Mouse (Mus musculus): ENCODE data around the gene Rnf146. TPM values are rescaled to one million over a fixed set of nuclear protein-coding genes. Genes with fewer than 3 reads are reported as not detected.
A peak's percentile ranks its signal among the peaks of the same experiment; 100 is the strongest.
"Not testable (repeated sequence)": the region's sequence is repeated elsewhere in the genome, so short reads cannot be mapped to it uniquely, and the experiment has no call there.

The Rnf146 gene
- polyA plus RNA-seq (2015; fragmentation: Nextera tagmentation; extraction: Ambion mirVana), result 52.5 and 53.3 TPM in 2 replicates

DNA sequence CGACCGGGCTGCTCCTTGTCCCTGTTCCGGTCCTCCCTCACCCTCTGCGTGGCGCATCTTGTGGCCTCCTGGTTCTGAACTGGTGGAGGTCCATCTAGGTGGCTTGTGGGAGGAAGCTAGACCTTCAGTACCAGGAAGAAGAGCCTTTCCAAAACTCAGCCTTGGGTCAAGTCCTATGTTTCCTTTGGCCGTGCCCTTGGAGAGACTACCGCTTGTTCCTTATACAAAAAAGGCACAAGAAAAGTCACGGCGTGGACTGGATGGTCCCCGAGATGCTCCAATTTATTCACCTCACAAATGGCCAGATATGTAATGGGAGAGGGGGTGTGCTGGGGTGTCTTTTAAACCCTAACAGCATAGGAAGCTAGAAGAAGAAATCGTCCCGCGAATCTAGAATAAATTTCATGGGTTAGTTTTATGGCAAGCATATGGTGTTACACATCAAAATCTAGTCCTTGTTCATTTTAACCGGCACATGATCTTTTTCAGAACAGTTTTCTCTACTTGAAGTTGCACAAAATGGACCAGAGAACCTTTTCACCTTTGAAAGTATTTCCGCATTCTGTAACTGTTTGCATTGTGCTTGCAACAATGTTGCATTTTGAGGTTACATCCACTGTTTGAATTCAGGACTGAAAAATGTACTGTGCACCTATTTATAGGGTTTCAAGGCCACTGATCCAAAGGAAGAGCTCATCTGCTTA lies at the start of gene Rnf146:
TSS of gene Rnf146 (minus strand) at position 246 of the 704 bp plus-strand sequence.
- H3K9me3 ChIP-seq (ENCODE audit: control insufficient read depth, low read length), result no peaks in the 10 kb centered on the region
- H3K4me3 ChIP-seq (ENCODE audit: low read length), result peak within 1 kb of the TSS; percentile 91
- peak within 1 kb of the TSS; percentile 76 for H3K4me2 ChIP-seq (ENCODE audit: low read depth, low read length)
- 4% methylated on average over 15 of the region's 15 CpGs for WGBS
- peak within 1 kb of the TSS; percentile 98 for H3K9ac ChIP-seq (ENCODE audit: low read length)
- no peaks in the 10 kb centered on the region for H3K36me3 ChIP-seq (ENCODE audit: control insufficient read depth, insufficient read depth, low read length)
- peak within 1 kb of the TSS; percentile 98 for H3K27ac ChIP-seq (ENCODE audit: low read length)
- no peak; the same call in 1 of the 2 replicates for ATAC-seq (ENCODE audit: low read depth)
- no peaks in the 10 kb centered on the region for H3K27me3 ChIP-seq (ENCODE audit: control insufficient read depth, insufficient read depth, low read depth, low read length)
- H3K4me1 ChIP-seq (replicated peaks; ENCODE audit: control insufficient read depth, insufficient read depth, low read length), result peaks cover 10% of the 10 kb centered on the region

DNA sequence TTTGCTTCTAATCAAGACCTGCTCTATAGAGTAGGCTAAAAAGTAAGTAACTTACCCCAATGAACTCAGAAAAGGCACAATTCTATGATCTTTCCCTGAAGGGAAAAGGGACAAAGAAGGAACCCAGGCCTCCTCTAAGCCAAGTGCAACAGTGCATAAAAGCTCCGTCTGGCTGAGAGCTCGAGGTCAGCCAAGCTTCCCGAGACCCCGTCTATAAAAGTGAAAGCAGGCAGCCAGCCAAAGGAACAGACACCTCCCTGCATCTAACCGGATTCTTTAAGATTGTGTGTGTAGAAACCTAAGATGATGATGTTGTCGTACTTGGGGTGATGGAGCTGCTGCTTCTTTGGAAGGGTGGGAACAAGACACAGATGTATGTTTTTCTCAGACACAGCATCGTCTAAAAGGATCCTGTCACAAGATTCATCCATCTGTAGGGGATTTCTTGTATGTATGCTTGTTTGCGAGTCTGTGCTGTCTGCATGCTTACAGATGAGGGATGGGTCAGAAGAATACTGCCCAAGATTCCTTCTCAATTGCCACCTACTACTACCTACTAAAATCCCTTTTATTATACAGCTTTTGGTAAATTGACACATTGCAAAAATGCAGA lies 40.5 kb upstream of the Rnf146 start:
- Histone ChIP-seq H3K4me3 (ENCODE audit: low read length) (no peak overlapping the region), H3K4me2 (ENCODE audit: low read depth, low read length) (peak overlapping the region; percentile 25; the same call in 1 of the 2 replicates), H3K9ac (ENCODE audit: low read length) (no peak overlapping the region), H3K4me1 (replicated peaks; ENCODE audit: control insufficient read depth, insufficient read depth, low read length) (no peaks in the 10 kb centered on the region), H3K27me3 (ENCODE audit: control insufficient read depth, insufficient read depth, low read depth, low read length) (no peaks in the 10 kb centered on the region), H3K27ac (ENCODE audit: low read length) (no peak overlapping the region), H3K9me3 (ENCODE audit: control insufficient read depth, low read length) (no peaks in the 10 kb centered on the region), H3K36me3 (ENCODE audit: control insufficient read depth, insufficient read depth, low read length) (no peaks in the 10 kb centered on the region)
- no peak for ATAC-seq (ENCODE audit: low read depth)
- WGBS, result 43% methylated on average over 8 of the region's 8 CpGs

DNA sequence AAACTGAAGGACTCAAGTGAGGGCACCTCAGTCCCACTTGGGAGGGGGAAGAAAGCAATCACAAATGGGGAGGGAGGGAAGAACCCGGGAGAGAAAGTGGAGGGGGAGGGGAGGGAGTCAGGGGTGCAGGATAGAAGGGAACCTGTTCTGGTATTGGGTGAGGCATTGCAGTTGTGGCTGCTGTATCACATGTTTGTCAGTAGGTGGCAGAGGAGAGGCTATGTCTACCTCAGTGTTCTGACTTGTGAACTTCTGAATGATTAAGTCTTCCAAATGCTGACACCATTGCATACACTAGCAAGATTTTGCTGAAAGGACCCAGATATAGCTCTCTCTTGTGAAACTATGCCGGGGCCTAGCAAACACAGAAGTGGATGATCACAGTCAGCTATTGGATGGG lies 32.6 kb upstream of the Rnf146 start:
- not testable (repeated sequence) for H3K27me3 ChIP-seq (ENCODE audit: control insufficient read depth, insufficient read depth, low read depth, low read length); H3K9ac ChIP-seq (ENCODE audit: low read length); H3K9me3 ChIP-seq (ENCODE audit: control insufficient read depth, low read length); ATAC-seq (ENCODE audit: low read depth); H3K4me1 ChIP-seq (replicated peaks; ENCODE audit: control insufficient read depth, insufficient read depth, low read length); H3K4me2 ChIP-seq (ENCODE audit: low read depth, low read length); H3K4me3 ChIP-seq (ENCODE audit: low read length); H3K27ac ChIP-seq (ENCODE audit: low read length); H3K36me3 ChIP-seq (ENCODE audit: control insufficient read depth, insufficient read depth, low read length)
- 63% methylated on average over 2 of the region's 2 CpGs for WGBS

DNA sequence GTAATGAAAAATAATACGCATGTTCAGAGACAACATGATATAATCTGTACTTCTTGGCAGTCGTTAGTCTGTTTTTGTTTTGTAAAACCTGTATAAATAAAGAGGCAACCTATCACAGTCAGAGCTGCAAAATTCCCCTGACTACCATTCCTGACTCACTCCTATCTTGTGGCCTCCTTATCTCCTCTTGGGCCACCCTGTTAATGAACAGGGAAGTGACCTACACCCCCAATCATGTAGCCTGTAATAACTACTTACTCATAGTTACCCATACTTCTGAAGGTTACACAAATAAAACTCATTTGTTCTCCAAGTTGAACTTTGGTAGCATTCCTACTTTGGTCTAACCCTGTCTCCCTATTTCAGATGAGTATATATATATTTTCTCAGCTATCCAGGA lies 19.3 kb upstream of the Rnf146 start:
- no peak overlapping the region for H3K4me2 ChIP-seq (ENCODE audit: low read depth, low read length)
- ATAC-seq (ENCODE audit: low read depth), result no peak
- no peaks in the 10 kb centered on the region for H3K4me1 ChIP-seq (replicated peaks; ENCODE audit: control insufficient read depth, insufficient read depth, low read length)
- no peak overlapping the region for H3K27ac ChIP-seq (ENCODE audit: low read length)
- H3K27me3 ChIP-seq (ENCODE audit: control insufficient read depth, insufficient read depth, low read depth, low read length), result no peaks in the 10 kb centered on the region
- H3K4me3 ChIP-seq (ENCODE audit: low read length), result no peak overlapping the region
- no peaks in the 10 kb centered on the region for H3K36me3 ChIP-seq (ENCODE audit: control insufficient read depth, insufficient read depth, low read length)
- no peaks in the 10 kb centered on the region for H3K9me3 ChIP-seq (ENCODE audit: control insufficient read depth, low read length)
- no peak overlapping the region for H3K9ac ChIP-seq (ENCODE audit: low read length)
- 67% methylated on average over 2 of the region's 2 CpGs for WGBS

DNA sequence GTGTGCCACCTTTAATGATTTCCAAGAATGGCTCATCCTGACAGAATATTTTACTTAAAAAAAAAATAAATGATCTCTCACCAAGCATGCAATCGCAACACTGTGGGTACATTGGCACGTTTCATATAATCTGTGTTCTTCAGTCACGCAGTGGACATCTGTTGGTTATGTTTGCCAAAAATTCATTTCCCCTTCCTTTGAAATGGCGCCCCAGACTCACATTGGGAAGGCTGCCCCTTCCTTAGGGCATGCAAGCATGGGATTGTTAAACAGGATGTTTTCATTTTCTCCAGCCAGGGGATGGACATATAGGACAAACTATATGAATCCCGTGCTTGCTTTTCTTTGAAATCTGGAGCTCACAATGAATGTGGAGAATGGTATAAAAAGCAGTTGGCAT lies 11.8 kb upstream of the Rnf146 start:
- H3K9ac ChIP-seq (ENCODE audit: low read length), result no peak overlapping the region
- no peaks in the 10 kb centered on the region for H3K27me3 ChIP-seq (ENCODE audit: control insufficient read depth, insufficient read depth, low read depth, low read length)
- no peaks in the 10 kb centered on the region for H3K36me3 ChIP-seq (ENCODE audit: control insufficient read depth, insufficient read depth, low read length)
- no peak overlapping the region for H3K4me2 ChIP-seq (ENCODE audit: low read depth, low read length)
- no peaks in the 10 kb centered on the region for H3K4me1 ChIP-seq (replicated peaks; ENCODE audit: control insufficient read depth, insufficient read depth, low read length)
- WGBS, result 47% methylated on average over 5 of the region's 5 CpGs
- no peak overlapping the region for H3K4me3 ChIP-seq (ENCODE audit: low read length)
- no peak for ATAC-seq (ENCODE audit: low read depth)
- H3K27ac ChIP-seq (ENCODE audit: low read length), result no peak overlapping the region
- H3K9me3 ChIP-seq (ENCODE audit: control insufficient read depth, low read length), result no peaks in the 10 kb centered on the region

DNA sequence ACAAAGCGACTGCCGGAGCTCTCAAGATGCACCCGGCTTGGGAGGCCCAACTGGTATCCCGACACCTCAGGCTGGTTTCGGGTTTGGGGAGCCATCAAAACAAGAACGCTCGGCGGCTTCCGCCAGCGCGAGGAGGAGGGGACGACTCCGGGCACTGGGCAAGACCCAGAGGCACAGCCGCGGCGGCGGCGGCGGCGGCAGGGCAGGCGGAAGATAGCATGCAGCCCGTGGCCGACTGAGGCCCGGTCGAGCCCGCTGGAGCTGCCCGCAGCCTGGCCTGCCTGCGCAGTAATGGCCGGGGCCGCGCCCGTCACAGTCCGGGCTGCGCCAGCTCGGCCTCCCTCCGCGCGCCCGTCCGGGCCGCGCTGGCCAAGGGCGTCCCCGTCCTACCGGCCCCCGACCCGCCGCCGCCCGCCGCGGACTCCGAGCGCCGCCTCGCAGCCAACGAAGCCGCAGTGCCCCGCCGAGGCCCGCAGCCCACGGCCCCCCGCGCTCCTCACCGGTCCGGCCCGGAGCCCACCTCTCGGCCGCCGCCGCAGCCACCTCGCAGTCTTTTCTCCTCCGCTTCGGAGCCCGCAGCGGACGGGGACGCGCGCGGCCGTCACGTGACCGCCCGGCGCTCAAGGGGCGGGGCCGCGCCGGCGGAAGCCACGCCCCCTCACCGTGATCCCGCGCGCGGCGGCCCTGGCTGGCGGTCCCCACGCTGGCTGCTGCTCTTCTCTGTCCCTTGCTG lies 612 bp downstream of the Rnf146 start:
- Histone ChIP-seq H3K9ac (ENCODE audit: low read length) (peak overlapping the region; percentile 98), H3K27me3 (ENCODE audit: control insufficient read depth, insufficient read depth, low read depth, low read length) (no peaks in the 10 kb centered on the region), H3K4me2 (ENCODE audit: low read depth, low read length) (peak overlapping the region; percentile 76), H3K4me3 (ENCODE audit: low read length) (peak overlapping the region; percentile 91), H3K4me1 (replicated peaks; ENCODE audit: control insufficient read depth, insufficient read depth, low read length) (peaks cover 10% of the 10 kb centered on the region), H3K27ac (ENCODE audit: low read length) (peak overlapping the region; percentile 98), H3K36me3 (ENCODE audit: control insufficient read depth, insufficient read depth, low read length) (no peaks in the 10 kb centered on the region), H3K9me3 (ENCODE audit: control insufficient read depth, low read length) (no peaks in the 10 kb centered on the region)
- ATAC-seq (ENCODE audit: low read depth), result peak; percentile 98
- under 1% methylated on average over 61 of the region's 100 CpGs for WGBS

DNA sequence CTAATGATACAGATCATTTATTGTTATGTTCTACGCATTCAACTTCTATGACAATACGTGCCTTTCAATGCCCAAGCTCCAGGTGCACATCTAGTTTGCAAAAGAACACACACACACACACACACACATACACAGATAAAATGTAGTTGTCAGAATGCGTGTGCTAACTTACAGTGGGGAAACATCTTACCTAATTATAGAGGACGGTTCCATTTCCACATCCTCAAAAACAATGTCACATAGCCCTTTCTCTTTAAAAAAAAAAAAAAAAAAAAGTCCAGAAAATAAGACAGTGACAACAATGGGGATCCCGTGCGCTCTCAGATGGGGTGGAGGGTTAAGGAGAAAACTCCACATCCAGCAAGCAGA lies 1.2 kb downstream of the Rnf146 start:
- peak overlapping the region; percentile 98 for H3K27ac ChIP-seq (ENCODE audit: low read length)
- peak overlapping the region; percentile 76 for H3K4me2 ChIP-seq (ENCODE audit: low read depth, low read length)
- 2% methylated on average over 6 of the region's 6 CpGs for WGBS
- H3K9me3 ChIP-seq (ENCODE audit: control insufficient read depth, low read length), result no peaks in the 10 kb centered on the region
- H3K36me3 ChIP-seq (ENCODE audit: control insufficient read depth, insufficient read depth, low read length), result no peaks in the 10 kb centered on the region
- H3K27me3 ChIP-seq (ENCODE audit: control insufficient read depth, insufficient read depth, low read depth, low read length), result no peaks in the 10 kb centered on the region
- H3K4me3 ChIP-seq (ENCODE audit: low read length), result peak overlapping the region; percentile 91
- H3K9ac ChIP-seq (ENCODE audit: low read length), result peak overlapping the region; percentile 98
- peaks cover 10% of the 10 kb centered on the region for H3K4me1 ChIP-seq (replicated peaks; ENCODE audit: control insufficient read depth, insufficient read depth, low read length)
- ATAC-seq (ENCODE audit: low read depth), result no peak

DNA sequence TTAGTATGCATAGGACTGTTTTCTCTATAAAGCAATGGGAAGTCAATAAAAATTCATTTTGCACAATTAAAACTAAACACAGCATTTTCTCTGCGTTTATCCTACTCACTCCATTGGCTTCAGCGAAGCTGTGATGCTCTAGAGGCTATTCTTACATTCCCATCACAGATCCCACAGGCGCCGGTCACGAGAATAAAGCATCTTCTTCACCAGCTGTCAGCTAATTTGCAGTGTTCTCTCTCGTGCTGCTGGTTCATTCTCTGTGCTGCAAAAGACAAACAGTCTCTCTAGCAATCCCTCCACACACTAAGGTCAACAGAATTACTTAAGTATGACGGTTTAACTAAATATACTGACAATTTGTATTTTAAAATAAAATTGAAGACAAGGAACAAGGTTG lies 8.1 kb downstream of the Rnf146 start:
- Histone ChIP-seq H3K27ac (ENCODE audit: low read length) (no peak overlapping the region), H3K4me2 (ENCODE audit: low read depth, low read length) (no peak overlapping the region), H3K9ac (ENCODE audit: low read length) (no peak overlapping the region), H3K27me3 (ENCODE audit: control insufficient read depth, insufficient read depth, low read depth, low read length) (no peaks in the 10 kb centered on the region), H3K4me3 (ENCODE audit: low read length) (no peak overlapping the region), H3K36me3 (ENCODE audit: control insufficient read depth, insufficient read depth, low read length) (peaks cover 5% of the 10 kb centered on the region; the same call in 1 of the 2 replicates), H3K4me1 (replicated peaks; ENCODE audit: control insufficient read depth, insufficient read depth, low read length) (no peaks in the 10 kb centered on the region; the same call in 1 of the 2 replicates), H3K9me3 (ENCODE audit: control insufficient read depth, low read length) (no peaks in the 10 kb centered on the region)
- ATAC-seq (ENCODE audit: low read depth), result no peak
- 64% methylated on average over 7 of the region's 7 CpGs for WGBS

DNA sequence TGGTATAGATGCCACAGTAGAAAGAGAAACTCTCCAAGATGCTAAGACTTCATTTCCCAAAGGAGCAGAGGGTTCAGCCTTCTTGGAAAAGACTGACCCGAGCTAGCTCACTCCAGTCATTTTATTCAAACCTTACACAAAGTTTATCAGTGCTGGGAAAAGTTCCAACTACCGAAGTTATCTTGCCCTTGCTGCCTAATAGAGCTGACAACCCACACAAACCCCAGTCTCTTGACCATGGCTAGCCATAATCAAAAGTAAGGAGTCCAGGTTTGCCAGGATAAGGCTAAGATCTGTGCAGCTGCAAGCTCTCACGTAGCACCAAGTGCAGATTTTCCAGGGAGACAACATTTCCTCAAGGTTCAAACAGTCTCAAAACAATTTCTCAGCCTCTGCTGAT lies 9.7 kb downstream of the Rnf146 start:
- WGBS, result 66% methylated on average over 3 of the region's 3 CpGs
- Histone ChIP-seq H3K9me3 (ENCODE audit: control insufficient read depth, low read length) (no peaks in the 10 kb centered on the region), H3K27ac (ENCODE audit: low read length) (no peak overlapping the region), H3K36me3 (ENCODE audit: control insufficient read depth, insufficient read depth, low read length) (peaks cover 6% of the 10 kb centered on the region), H3K4me2 (ENCODE audit: low read depth, low read length) (no peak overlapping the region), H3K4me1 (replicated peaks; ENCODE audit: control insufficient read depth, insufficient read depth, low read length) (no peaks in the 10 kb centered on the region; the same call in 1 of the 2 replicates), H3K9ac (ENCODE audit: low read length) (no peak overlapping the region), H3K4me3 (ENCODE audit: low read length) (no peak overlapping the region), H3K27me3 (ENCODE audit: control insufficient read depth, insufficient read depth, low read depth, low read length) (no peaks in the 10 kb centered on the region)
- ATAC-seq (ENCODE audit: low read depth), result no peak
